Mouse (Mus musculus) embryonic fibroblast, embryonic 13.5 days (primary cell): ENCODE data around the gene Suco.

Experiments
- CTCF ChIP-seq: IDR thresholded peaks from 2 replicates; pipeline ENCODE4 v1.5.1; 2011; ENCODE audit warnings: mild to moderate bottlenecking, control low read depth, low read length, moderate library complexity, borderline replicate concordance; ENCODE audit not compliant: insufficient read depth
- POLR2A ChIP-seq: IDR thresholded peaks from 2 replicates; pipeline ENCODE4 v1.6.1; 2011; ENCODE audit warnings: low read depth, mild to moderate bottlenecking, control low read depth, low read length, moderate library complexity

- no peak for TF ChIP-seq CTCF
- no peak for TF ChIP-seq POLR2A
These were observed 8.1 kb downstream of the Suco start for GRCm38 (mm10) chr1:161868413-161868812.
